Mouse (Mus musculus): ENCODE measurements around the gene Spata31d1d.

Spata31d1d gene

DNA sequence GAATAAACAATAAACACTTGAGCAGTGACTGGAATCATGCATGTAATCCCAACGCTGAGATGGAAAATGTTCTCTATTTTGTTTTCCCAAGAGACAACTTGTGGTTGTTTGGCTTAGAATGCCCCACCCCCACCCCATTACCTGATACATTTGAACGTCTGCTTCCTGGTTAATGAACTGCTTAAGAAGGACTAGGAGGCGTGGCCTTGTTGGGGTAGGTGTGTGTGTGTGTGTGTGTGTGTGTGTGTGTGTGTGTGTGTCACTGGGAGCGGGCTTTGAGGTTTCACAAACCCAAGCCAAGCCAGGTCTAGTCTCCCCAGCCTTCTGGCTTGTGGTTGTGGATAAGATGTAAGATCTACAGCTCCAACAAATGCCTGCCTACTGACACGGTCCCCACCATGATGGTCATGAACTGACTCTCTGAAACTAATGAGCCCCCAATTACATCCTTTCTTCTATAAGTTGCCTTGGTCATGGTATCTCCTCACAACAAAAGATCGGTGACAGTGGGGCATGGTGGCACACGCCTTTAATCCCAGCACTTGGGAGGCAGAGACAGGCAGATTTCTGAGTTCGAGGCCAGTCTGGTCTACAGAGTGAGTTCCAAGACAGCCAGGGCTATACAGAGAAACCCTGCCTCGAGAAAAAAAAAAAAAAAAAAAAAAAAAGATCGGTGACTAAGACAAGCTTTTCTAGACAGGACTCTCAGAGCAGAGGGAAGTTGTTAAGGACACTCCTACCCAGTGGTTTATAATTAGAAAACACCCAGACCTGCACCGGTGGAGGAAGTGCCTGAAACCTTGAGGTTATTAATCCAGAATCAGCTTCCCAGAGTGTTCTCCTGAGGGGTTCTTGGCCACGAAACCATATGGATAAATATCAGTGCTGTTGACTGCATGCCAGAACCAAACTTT is 55.0 kb downstream of the Spata31d1d start:
- no peak for DNase-seq (ENCODE audit: low spot score)

All from testis, postnatal 14 days (tissue).